Mouse (Mus musculus): ENCODE data around the gene Pnkp. TPM values are rescaled to one million over a fixed set of nuclear protein-coding genes. Genes with fewer than 3 reads are reported as not detected.

The Pnkp gene
- polyA plus RNA-seq, 1 experiment: 36.4 TPM

GRCm38 (mm10) chr7:44839491-44840191, 17.3 kb upstream of the Pnkp start:
- no peak for TF ChIP-seq GATA1 (IDR thresholded peaks at IDR 0.05; ENCODE audit: borderline replicate concordance, low read length)
- Histone ChIP-seq H3K36me3 (replicated peaks; ENCODE audit: low read length) (peaks cover 100% of the 10 kb centered on the region), H3K4me3 (replicated peaks) (peak overlapping the region; percentile 72)

DNA sequence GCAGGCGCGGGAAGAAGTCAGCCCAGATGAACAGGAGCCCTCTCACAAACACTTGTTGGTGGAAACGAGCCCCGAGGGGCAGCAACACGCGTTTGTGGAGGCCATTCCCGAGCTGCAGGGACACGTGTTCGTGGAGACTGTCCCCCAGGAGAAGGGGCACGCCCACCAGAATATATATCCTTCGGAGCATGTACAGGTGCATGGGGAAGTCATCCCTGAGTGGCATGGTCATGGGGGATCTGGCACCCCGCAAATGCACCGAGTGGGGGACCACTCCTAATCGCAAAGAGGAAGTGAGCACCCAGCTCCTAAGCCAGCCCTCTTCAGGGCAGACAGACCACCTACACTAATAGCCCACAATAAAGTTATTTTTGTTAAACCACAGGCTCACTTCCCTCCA, 16.5 kb upstream of the Pnkp start:
- no peak overlapping the region for H3K4me3 ChIP-seq (replicated peaks)
- peaks cover 100% of the 10 kb centered on the region for H3K36me3 ChIP-seq (replicated peaks; ENCODE audit: low read length)
- no peaks in the 10 kb centered on the region for H3K27me3 ChIP-seq (replicated peaks)
- H3K4me1 ChIP-seq: peaks cover 90% of the 10 kb centered on the region
- TF ChIP-seq GATA1 (IDR thresholded peaks at IDR 0.05; ENCODE audit: borderline replicate concordance, low read length): no peak
- TF ChIP-seq FLI1 (IDR thresholded peaks at IDR 0.05; ENCODE audit: low read length): no peak
- H3K9me3 ChIP-seq: peaks cover 2% of the 10 kb centered on the region; the same call in 1 of the 2 replicates

More at GRCm38 (mm10) chr7:44839491-44840191, 17.3 kb upstream of the Pnkp start:
- H3K4me1 ChIP-seq: peaks cover 92% of the 10 kb centered on the region
- no peaks in the 10 kb centered on the region for H3K27me3 ChIP-seq (replicated peaks)
- peaks cover 2% of the 10 kb centered on the region; the same call in 1 of the 2 replicates for H3K9me3 ChIP-seq

GRCm38 (mm10) chr7:44841825-44842463, 15.0 kb upstream of the Pnkp start:
- peaks cover 100% of the 10 kb centered on the region for H3K36me3 ChIP-seq (replicated peaks; ENCODE audit: low read length)
- H3K9me3 ChIP-seq: peaks cover 2% of the 10 kb centered on the region; the same call in 1 of the 2 replicates
- no peak for TF ChIP-seq FLI1 (IDR thresholded peaks at IDR 0.05; ENCODE audit: low read length)
- TF ChIP-seq GATA1 (IDR thresholded peaks at IDR 0.05; ENCODE audit: borderline replicate concordance, low read length): no peak
- peak overlapping the region; percentile 62 for H3K4me3 ChIP-seq (replicated peaks)
- peaks cover 88% of the 10 kb centered on the region for H3K4me1 ChIP-seq
- no peaks in the 10 kb centered on the region for H3K27me3 ChIP-seq (replicated peaks)

GRCm38 (mm10) chr7:44845006-44845405, 11.9 kb upstream of the Pnkp start:
- no peaks in the 10 kb centered on the region for H3K9me3 ChIP-seq
- TF ChIP-seq GATA1 (IDR thresholded peaks at IDR 0.05; ENCODE audit: borderline replicate concordance, low read length) (no peak), FLI1 (IDR thresholded peaks at IDR 0.05; ENCODE audit: low read length) (no peak)
- H3K4me1 ChIP-seq: peaks cover 73% of the 10 kb centered on the region
- H3K4me3 ChIP-seq (replicated peaks): peak overlapping the region; percentile 50
- H3K36me3 ChIP-seq (replicated peaks; ENCODE audit: low read length): peaks cover 75% of the 10 kb centered on the region
- H3K27me3 ChIP-seq (replicated peaks): no peaks in the 10 kb centered on the region

- Histone ChIP-seq H3K4me3 (replicated peaks) (peak overlapping the region; percentile 69), H3K36me3 (replicated peaks; ENCODE audit: low read length) (peaks cover 65% of the 10 kb centered on the region), H3K9me3 (no peaks in the 10 kb centered on the region), H3K27me3 (replicated peaks) (no peaks in the 10 kb centered on the region), H3K4me1 (peaks cover 72% of the 10 kb centered on the region)
- TF ChIP-seq FLI1 (IDR thresholded peaks at IDR 0.05; ENCODE audit: low read length) (no peak), GATA1 (IDR thresholded peaks at IDR 0.05; ENCODE audit: borderline replicate concordance, low read length) (no peak)
Observed at GRCm38 (mm10) chr7:44846804-44847203, 10.1 kb upstream of the Pnkp start.

DNA sequence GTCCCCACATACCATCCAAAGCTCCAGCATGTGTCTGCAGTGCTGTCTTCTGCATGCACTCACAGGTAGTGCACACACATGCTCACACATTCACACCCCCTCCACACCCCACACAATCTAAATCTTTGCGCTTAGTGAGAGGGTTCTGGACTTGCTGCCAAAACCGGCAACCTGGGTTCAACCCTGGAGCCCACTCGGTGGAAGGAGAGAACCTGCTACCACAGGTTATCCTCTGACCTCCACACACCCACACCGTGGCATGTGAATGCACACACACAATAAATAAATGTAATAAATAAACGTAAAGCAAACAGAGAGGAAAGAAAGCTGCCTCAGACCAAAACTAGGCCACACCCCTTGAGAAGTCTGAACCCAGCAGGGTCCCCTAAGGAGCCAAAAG, 9.2 kb upstream of the Pnkp start:
- TF ChIP-seq GATA1 (IDR thresholded peaks at IDR 0.05; ENCODE audit: borderline replicate concordance, low read length) (no peak), FLI1 (IDR thresholded peaks at IDR 0.05; ENCODE audit: low read length) (no peak)
- H3K36me3 ChIP-seq (replicated peaks; ENCODE audit: low read length): peaks cover 65% of the 10 kb centered on the region
- peaks cover 72% of the 10 kb centered on the region for H3K4me1 ChIP-seq
- peak overlapping the region; percentile 100 for H3K4me3 ChIP-seq (replicated peaks)
- no peaks in the 10 kb centered on the region for H3K27me3 ChIP-seq (replicated peaks)
- no peaks in the 10 kb centered on the region for H3K9me3 ChIP-seq

DNA sequence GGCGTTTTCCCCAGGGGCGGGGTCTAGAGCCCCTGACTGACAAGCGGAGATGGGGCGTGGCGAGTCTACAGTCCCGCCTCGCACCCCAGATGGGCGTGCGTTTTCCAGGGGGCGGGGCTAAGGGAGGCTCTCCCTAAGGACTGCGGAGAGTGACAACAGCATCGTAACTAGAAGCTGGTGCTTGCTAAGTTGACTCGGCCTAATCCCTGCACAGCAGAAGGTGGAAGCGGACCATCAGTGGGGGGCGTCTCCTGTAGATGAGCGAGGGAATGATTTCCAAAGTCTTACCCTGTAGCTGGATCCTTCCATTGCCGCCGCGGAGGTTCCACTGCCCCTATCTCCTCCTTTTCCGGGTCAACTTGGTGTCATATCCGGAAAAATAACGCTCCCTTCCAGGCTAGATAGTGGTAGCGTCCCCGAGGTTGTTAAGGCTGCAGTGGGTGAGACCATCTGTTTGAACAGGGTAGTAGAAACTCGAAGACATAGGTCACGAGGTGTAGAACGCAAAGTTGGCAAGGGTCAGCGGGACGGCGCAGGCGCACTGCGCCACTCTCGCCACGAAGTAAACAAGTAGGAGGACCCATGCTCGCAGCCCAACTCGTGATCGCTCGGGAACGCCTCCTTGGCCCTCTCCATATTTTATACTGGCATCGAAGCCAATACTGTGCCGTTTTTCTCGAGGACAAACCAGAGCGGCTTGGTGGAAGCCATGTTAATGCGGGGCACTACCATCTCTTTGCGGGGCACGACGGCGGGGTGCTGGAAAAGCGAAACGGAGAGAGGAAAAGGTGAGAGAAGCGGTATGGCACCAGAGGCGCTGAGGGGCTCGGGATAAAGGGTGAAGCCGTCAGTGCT, 8.2 kb upstream of the Pnkp start, which contains the start of the genes Akt1s1 and Tbc1d17:
TSS of gene Akt1s1 (plus strand) at position 431 of the 855 bp plus-strand sequence.
TSS of gene Tbc1d17 (minus strand) at position 519 of the 855 bp plus-strand sequence.
- peak within 1 kb of the TSS; percentile 100 for H3K4me3 ChIP-seq (replicated peaks)
- H3K27me3 ChIP-seq (replicated peaks): no peaks in the 10 kb centered on the region
- TF ChIP-seq GATA1 (IDR thresholded peaks at IDR 0.05; ENCODE audit: borderline replicate concordance, low read length) (no peak), FLI1 (IDR thresholded peaks at IDR 0.05; ENCODE audit: low read length) (no peak)
- no peaks in the 10 kb centered on the region for H3K9me3 ChIP-seq
- H3K36me3 ChIP-seq (replicated peaks; ENCODE audit: low read length): peaks cover 64% of the 10 kb centered on the region
- peaks cover 72% of the 10 kb centered on the region for H3K4me1 ChIP-seq

- Histone ChIP-seq H3K27me3 (replicated peaks) (no peaks in the 10 kb centered on the region), H3K9me3 (no peaks in the 10 kb centered on the region), H3K4me1 (peaks cover 69% of the 10 kb centered on the region), H3K36me3 (replicated peaks; ENCODE audit: low read length) (peaks cover 58% of the 10 kb centered on the region), H3K4me3 (replicated peaks) (peak overlapping the region; percentile 100)
- TF ChIP-seq FLI1 (IDR thresholded peaks at IDR 0.05; ENCODE audit: low read length) (no peak), GATA1 (IDR thresholded peaks at IDR 0.05; ENCODE audit: borderline replicate concordance, low read length) (no peak)
Observed at GRCm38 (mm10) chr7:44849416-44850111, 7.4 kb upstream of the Pnkp start.

DNA sequence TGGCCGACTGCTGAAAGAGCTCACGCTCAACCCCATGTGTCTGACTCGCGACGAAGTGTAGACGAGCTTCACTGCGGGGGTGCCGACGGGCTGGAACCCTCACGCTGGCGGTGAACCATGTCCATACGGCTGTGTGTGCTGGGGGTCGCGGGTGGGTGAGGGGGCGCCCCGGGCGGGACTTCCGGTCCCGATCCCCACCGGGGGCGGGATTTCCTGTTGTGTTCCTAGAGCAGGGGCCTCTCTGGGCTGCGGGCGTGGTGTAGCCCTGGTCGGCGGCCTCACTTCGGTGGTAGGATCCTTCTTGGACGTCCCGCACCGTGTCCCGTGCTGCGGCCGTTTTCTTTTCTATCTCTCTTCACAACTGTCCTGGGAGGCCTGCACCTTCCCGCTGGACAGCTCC, 6.8 kb upstream of the Pnkp start:
- TF ChIP-seq GATA1 (IDR thresholded peaks at IDR 0.05; ENCODE audit: borderline replicate concordance, low read length): no peak
- no peak; the same call in 1 of the 2 replicates for TF ChIP-seq FLI1 (IDR thresholded peaks at IDR 0.05; ENCODE audit: low read length)
- Histone ChIP-seq H3K9me3 (no peaks in the 10 kb centered on the region), H3K4me3 (replicated peaks) (peak overlapping the region; percentile 100), H3K36me3 (replicated peaks; ENCODE audit: low read length) (peaks cover 53% of the 10 kb centered on the region), H3K4me1 (peaks cover 69% of the 10 kb centered on the region), H3K27me3 (replicated peaks) (no peaks in the 10 kb centered on the region)
